Mouse (Mus musculus) bone marrow macrophage, adult 2 months (primary cell): Measurements from ENCODE around the gene Unc5a.

Experiments used
- CTCF ChIP-seq: IDR thresholded peaks from 2 replicates; pipeline ENCODE4 v1.5.1; 2012; ENCODE audit warnings: low read depth, mild to moderate bottlenecking, low read length, moderate library complexity
- POLR2A ChIP-seq: IDR thresholded peaks from 2 replicates; pipeline ENCODE4 v1.6.1; 2012; ENCODE audit warnings: mild to moderate bottlenecking, low read depth, low read length, borderline replicate concordance

DNA sequence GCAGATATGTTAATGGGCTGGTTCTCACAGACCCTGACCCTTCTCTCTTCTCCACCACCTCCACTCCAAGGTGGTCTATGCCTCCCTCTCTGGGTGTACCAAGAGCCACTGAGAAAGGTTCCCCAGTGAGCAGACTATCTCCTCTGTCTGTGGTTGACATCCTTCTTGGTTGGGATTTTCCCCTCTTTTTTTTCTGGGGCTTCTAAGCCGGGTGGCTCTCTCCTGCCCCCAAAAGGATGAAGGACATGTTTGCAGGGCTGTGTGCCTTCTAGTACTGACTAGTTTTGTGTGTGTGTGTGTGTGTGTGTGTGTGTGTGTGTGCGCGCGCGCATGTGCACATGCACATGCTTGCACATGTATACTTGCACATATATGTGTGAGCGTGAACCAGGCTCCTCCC is 16.0 kb downstream of the Unc5a start:
- no peak for TF ChIP-seq CTCF
- TF ChIP-seq POLR2A: no peak
